Mouse (Mus musculus) bone marrow macrophage, adult 2 months (primary cell): Measurements from ENCODE around the gene Ccdc36.

ENCODE experiments used
- CTCF ChIP-seq: IDR thresholded peaks from 2 replicates; pipeline ENCODE4 v1.5.1; 2012; ENCODE audit warnings: low read depth, mild to moderate bottlenecking, low read length, moderate library complexity
- POLR2A ChIP-seq: IDR thresholded peaks from 2 replicates; pipeline ENCODE4 v1.6.1; 2012; ENCODE audit warnings: mild to moderate bottlenecking, low read depth, low read length, borderline replicate concordance

DNA sequence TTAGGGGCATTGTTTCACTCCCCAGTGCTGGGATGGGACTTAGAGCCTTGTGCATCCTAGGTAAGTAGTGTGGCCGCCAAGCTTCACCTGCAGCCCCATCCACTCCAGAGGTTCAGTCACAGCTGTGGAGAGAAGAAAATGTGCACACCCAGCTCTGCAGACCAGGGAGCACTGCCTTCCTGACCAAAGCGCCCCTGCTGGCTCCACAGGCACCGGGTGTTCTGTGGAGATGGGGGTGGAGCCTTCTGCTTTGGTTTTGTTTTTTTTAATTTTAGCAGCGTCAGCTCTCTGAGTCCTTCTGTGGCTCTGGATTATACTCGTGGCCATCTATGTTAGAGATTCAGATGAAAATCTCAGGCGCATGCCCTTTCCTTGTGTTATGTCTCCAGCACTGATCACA lies 39.1 kb downstream of the Ccdc36 start:
- TF ChIP-seq CTCF: no peak
- TF ChIP-seq POLR2A: no peak
